Mouse (Mus musculus): ENCODE data around the gene Sik2.

DNA sequence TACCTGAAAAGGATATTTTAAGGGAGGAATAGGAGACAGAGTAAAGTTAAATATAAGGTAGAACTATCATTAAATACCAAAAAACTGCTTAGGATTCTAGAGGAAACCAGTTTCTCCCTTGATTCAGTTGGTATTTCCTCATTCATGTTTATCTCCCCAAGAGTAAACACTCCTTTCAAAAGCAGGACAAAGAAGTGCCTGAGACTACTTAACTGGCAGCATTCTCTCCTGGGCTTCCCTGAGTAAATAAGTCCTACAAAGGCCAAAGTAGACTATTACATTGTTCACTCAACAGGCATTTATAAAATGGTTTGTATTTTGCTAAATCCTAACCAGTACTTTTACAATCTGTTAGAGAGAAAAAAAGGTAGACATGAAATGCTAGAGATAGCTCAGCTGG, 22.2 kb downstream of the Sik2 start:
- TF ChIP-seq CTCF (conservative IDR thresholded peaks at IDR 0.05 in 1 of 2, IDR thresholded peaks at IDR 0.05 in 1 of 2; ENCODE audit: low read depth in 2 of 2, low read length in 2 of 2) (no peak), E2F4 (IDR thresholded peaks at IDR 0.05; ENCODE audit: insufficient replicate concordance, low read depth, low read length) (no peak), MAFK (IDR thresholded peaks at IDR 0.05; ENCODE audit: insufficient replicate concordance, low read length) (no peak), CHD2 (IDR thresholded peaks at IDR 0.05; ENCODE audit: low read length) (no peak), NELFE (IDR thresholded peaks at IDR 0.05; ENCODE audit: low read depth, low read length) (no peak), UBTF (IDR thresholded peaks at IDR 0.05; ENCODE audit: low read depth, low read length) (no peak), POLR2AphosphoS2 (IDR thresholded peaks at IDR 0.05; ENCODE audit: low read depth, low read length) (no peak)
